Mouse (Mus musculus) limb, embryonic 13.5 days (tissue): Measurements from ENCODE around the gene Higd1c. TPM values are rescaled to one million over a fixed set of nuclear protein-coding genes. Genes with fewer than 3 reads are reported as not detected.
"Not testable (repeated sequence)": the region's sequence is repeated elsewhere in the genome, so short reads cannot be mapped to it uniquely, and the experiment has no call there.

Experiments
- ATAC-seq: fragments of 200-750 bp; cut with Nextera tagmentation; 2 replicates; pipeline ENCODE4 v1.8.0; 2017; ENCODE audit warnings: low read depth, moderate number of reproducible peaks, moderate TSS enrichment; ENCODE audit not compliant: low FRiP score
- H3K27ac ChIP-seq: fragments of 300-500 bp; sonication (generic); 2 replicates; pipeline ENCODE4 v1.5.1; 2015; ENCODE audit warnings: inconsistent platforms, mild to moderate bottlenecking, moderate library complexity
- H3K27me3 ChIP-seq: fragments of 300-500 bp; sonication (generic); 2 replicates; pipeline ENCODE4 v1.6.1; 2015; ENCODE audit warnings: mild to moderate bottlenecking, inconsistent platforms
- H3K36me3 ChIP-seq: fragments of 300-500 bp; sonication (generic); 2 replicates; pipeline ENCODE4 v1.6.1; 2015; ENCODE audit warnings: inconsistent platforms, mild to moderate bottlenecking, moderate library complexity
- H3K4me1 ChIP-seq: fragments of 300-500 bp; sonication (generic); 2 replicates; pipeline ENCODE4 v1.6.1; 2015; ENCODE audit warnings: inconsistent platforms
- H3K4me2 ChIP-seq: fragments of 300-500 bp; sonication (generic); replicated peaks from 2 replicates; pipeline ENCODE4 v1.6.1; 2015; ENCODE audit warnings: inconsistent platforms, mild to moderate bottlenecking, moderate library complexity
- H3K4me3 ChIP-seq: fragments of 300-500 bp; sonication (generic); 2 replicates; pipeline ENCODE4 v1.5.1; 2015; ENCODE audit warnings: moderate library complexity, mild to moderate bottlenecking, inconsistent platforms
- H3K9ac ChIP-seq: fragments of 300-500 bp; sonication (generic); 2 replicates; pipeline ENCODE4 v1.6.1; 2015; ENCODE audit warnings: mild to moderate bottlenecking, inconsistent platforms
- H3K9me3 ChIP-seq: fragments of 300-500 bp; sonication (generic); 2 replicates; pipeline ENCODE4 v1.6.1; 2016; ENCODE audit warnings: inconsistent platforms
- WGBS: fragments of 180-500 bp; shearing (Covaris S2); methylation state at CpG from one replicate; pipeline ENCODE4 v1.1.7; 2015; 5-methylcytosine and 5-hydroxymethylcytosine counted together
- polyA plus RNA-seq: library from polyadenylated mRNA; unstranded; fragments of >200 nt; fragmentation: Nextera tagmentation; extraction: Ambion mirVana; gene quantifications from 2 replicates; pipeline ENCODE4 v1.2.1, GENCODE M21; 2015

Gene Higd1c
- polyA plus RNA-seq, 1 experiment from 2014 or later: not detected

GRCm38 (mm10) chr15:100417854-100418450 lies 53.6 kb downstream of the Higd1c start:
- 85% methylated on average over 9 of the region's 9 CpGs for WGBS
- Histone ChIP-seq H3K36me3 (no peaks in the 10 kb centered on the region), H3K4me1 (peaks cover 57% of the 10 kb centered on the region), H3K9ac (no peak overlapping the region), H3K27me3 (no peaks in the 10 kb centered on the region), H3K4me2 (no peak overlapping the region), H3K27ac (no peak overlapping the region), H3K9me3 (no peaks in the 10 kb centered on the region), H3K4me3 (no peak overlapping the region)
- ATAC-seq: no peak

- 52% methylated on average over 8 of the region's 8 CpGs for WGBS
- Histone ChIP-seq H3K4me2 (no peak overlapping the region), H3K4me1 (peaks cover 61% of the 10 kb centered on the region), H3K27ac (peak overlapping the region; percentile 10; the same call in 1 of the 2 replicates), H3K4me3 (no peak overlapping the region), H3K9ac (peak overlapping the region; percentile 45; the same call in 1 of the 2 replicates), H3K27me3 (peaks cover 4% of the 10 kb centered on the region; the same call in 1 of the 2 replicates), H3K9me3 (no peaks in the 10 kb centered on the region), H3K36me3 (no peaks in the 10 kb centered on the region)
- no peak for ATAC-seq
Observed at GRCm38 (mm10) chr15:100419311-100419710, 55.0 kb downstream of the Higd1c start.

GRCm38 (mm10) chr15:100419901-100420745 lies 55.8 kb downstream of the Higd1c start:
- Histone ChIP-seq H3K9me3 (no peaks in the 10 kb centered on the region), H3K36me3 (no peaks in the 10 kb centered on the region), H3K27me3 (peaks cover 12% of the 10 kb centered on the region), H3K4me2 (no peak overlapping the region; the same call in 1 of the 2 replicates), H3K9ac (peak overlapping the region; percentile 45; the same call in 1 of the 2 replicates), H3K4me3 (no peak overlapping the region), H3K27ac (peak overlapping the region; percentile 10; the same call in 1 of the 2 replicates), H3K4me1 (peaks cover 67% of the 10 kb centered on the region)
- ATAC-seq: no peak
- 68% methylated on average over 9 of the region's 9 CpGs for WGBS

- H3K9ac ChIP-seq: peak overlapping the region; percentile 95
- 33% methylated on average over 8 of the region's 8 CpGs for WGBS
- no peaks in the 10 kb centered on the region for H3K36me3 ChIP-seq
- ATAC-seq: no peak
- peak overlapping the region; percentile 82 for H3K4me2 ChIP-seq
- no peak overlapping the region for H3K27ac ChIP-seq
- H3K9me3 ChIP-seq: no peaks in the 10 kb centered on the region
- H3K27me3 ChIP-seq: peaks cover 17% of the 10 kb centered on the region
- H3K4me3 ChIP-seq: peak overlapping the region; percentile 94
- peaks cover 59% of the 10 kb centered on the region for H3K4me1 ChIP-seq
Observed at GRCm38 (mm10) chr15:100421059-100421757, 56.9 kb downstream of the Higd1c start.

GRCm38 (mm10) chr15:100421758-100422197 lies 57.4 kb downstream of the Higd1c start, which contains the start of gene Gm5475:
TSS of gene Gm5475 (plus strand) at chr15:100422147.
- not testable (repeated sequence) for H3K27ac ChIP-seq, ATAC-seq, H3K36me3 ChIP-seq, H3K9me3 ChIP-seq
- Histone ChIP-seq H3K27me3 (peaks cover 17% of the 10 kb centered on the region), H3K4me3 (peak within 1 kb of the TSS; percentile 94), H3K4me1 (peaks cover 56% of the 10 kb centered on the region), H3K9ac (peak within 1 kb of the TSS; percentile 95), H3K4me2 (peak within 1 kb of the TSS; percentile 82)
- 28% methylated on average over 3 of the region's 3 CpGs for WGBS

GRCm38 (mm10) chr15:100422476-100422875 lies 58.1 kb downstream of the Higd1c start:
- under 1% methylated on average over 30 of the region's 44 CpGs for WGBS
- H3K9me3 ChIP-seq: no peaks in the 10 kb centered on the region
- peaks cover 53% of the 10 kb centered on the region for H3K4me1 ChIP-seq
- peak; percentile 52 for ATAC-seq
- H3K4me2 ChIP-seq: peak overlapping the region; percentile 82
- peaks cover 17% of the 10 kb centered on the region for H3K27me3 ChIP-seq
- H3K36me3 ChIP-seq: no peaks in the 10 kb centered on the region
- no peak overlapping the region; the same call in 1 of the 2 replicates for H3K27ac ChIP-seq
- H3K9ac ChIP-seq: peak overlapping the region; percentile 95
- peak overlapping the region; percentile 94 for H3K4me3 ChIP-seq

- H3K4me2 ChIP-seq: peak overlapping the region; percentile 82
- WGBS: under 1% methylated on average over 64 of the region's 65 CpGs
- H3K4me3 ChIP-seq: peak overlapping the region; percentile 94
- H3K9ac ChIP-seq: peak overlapping the region; percentile 95
- peaks cover 17% of the 10 kb centered on the region for H3K27me3 ChIP-seq
- no peaks in the 10 kb centered on the region for H3K9me3 ChIP-seq
- ATAC-seq: peak; percentile 97
- H3K27ac ChIP-seq: no peak overlapping the region
- no peaks in the 10 kb centered on the region for H3K36me3 ChIP-seq
- H3K4me1 ChIP-seq: peaks cover 46% of the 10 kb centered on the region
Observed at GRCm38 (mm10) chr15:100422899-100423860, 58.8 kb downstream of the Higd1c start.

- Histone ChIP-seq H3K27ac (no peak overlapping the region), H3K4me3 (peak overlapping the region; percentile 94), H3K36me3 (no peaks in the 10 kb centered on the region), H3K4me2 (peak overlapping the region; percentile 82), H3K4me1 (peaks cover 50% of the 10 kb centered on the region), H3K9me3 (no peaks in the 10 kb centered on the region), H3K9ac (peak overlapping the region; percentile 58), H3K27me3 (peaks cover 17% of the 10 kb centered on the region)
- WGBS: 2% methylated on average over 14 of the region's 14 CpGs
- ATAC-seq: no peak
Observed at GRCm38 (mm10) chr15:100423916-100424315, 59.6 kb downstream of the Higd1c start.

GRCm38 (mm10) chr15:100424396-100425122 lies 60.2 kb downstream of the Higd1c start, which contains the start of gene Slc11a2:
TSS of gene Slc11a2 (minus strand) at chr15:100425072.
- H3K27ac ChIP-seq: peak within 1 kb of the TSS; percentile 6; the same call in 1 of the 2 replicates
- peak within 1 kb of the TSS; percentile 94 for H3K4me3 ChIP-seq
- no peaks in the 10 kb centered on the region for H3K36me3 ChIP-seq
- H3K9me3 ChIP-seq: no peaks in the 10 kb centered on the region
- WGBS: 9% methylated on average over 17 of the region's 17 CpGs
- peaks cover 17% of the 10 kb centered on the region for H3K27me3 ChIP-seq
- peak within 1 kb of the TSS; percentile 82 for H3K4me2 ChIP-seq
- no peak for ATAC-seq
- H3K9ac ChIP-seq: peak within 1 kb of the TSS; percentile 58
- peaks cover 45% of the 10 kb centered on the region for H3K4me1 ChIP-seq

- H3K9ac ChIP-seq: no peak overlapping the region
- WGBS: 54% methylated on average over 13 of the region's 13 CpGs
- peak overlapping the region; percentile 10; the same call in 1 of the 2 replicates for H3K27ac ChIP-seq
- H3K27me3 ChIP-seq: peaks cover 17% of the 10 kb centered on the region
- peaks cover 22% of the 10 kb centered on the region for H3K4me1 ChIP-seq
- H3K9me3 ChIP-seq: no peaks in the 10 kb centered on the region
- no peak for ATAC-seq
- H3K4me3 ChIP-seq: no peak overlapping the region
- no peaks in the 10 kb centered on the region for H3K36me3 ChIP-seq
- no peak overlapping the region for H3K4me2 ChIP-seq
Observed at GRCm38 (mm10) chr15:100428296-100428905, 64.1 kb downstream of the Higd1c start.
